Mouse (Mus musculus): Measurements from ENCODE around the gene Thpo. TPM values are rescaled to one million over a fixed set of nuclear protein-coding genes. Genes with fewer than 3 reads are reported as not detected.

Thpo gene
- polyA plus RNA-seq, 1 experiment from 2014 or later, result 0.18 TPM

DNA sequence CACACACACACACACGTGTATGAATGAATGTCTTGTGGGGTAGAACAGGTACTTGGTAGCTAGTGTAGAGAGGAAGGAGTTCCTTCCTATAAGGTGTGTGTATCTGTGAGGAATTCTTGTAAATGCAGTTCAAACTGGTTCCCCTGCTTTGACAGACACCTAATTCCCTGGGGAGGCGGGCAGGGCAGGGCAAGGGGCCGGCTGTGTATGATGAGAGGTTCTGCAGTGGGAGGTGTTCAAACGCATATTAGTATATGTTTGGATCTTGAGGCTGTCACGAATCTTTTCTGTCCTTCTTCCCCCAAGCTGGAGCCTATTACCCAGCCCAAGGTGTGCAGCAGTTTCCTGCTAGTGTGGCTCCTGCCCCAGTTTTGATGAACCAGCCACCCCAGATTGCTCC is 56.9 kb downstream of the Thpo start:
- ChIA-PET POLR2A (interaction anchor here (0.9 to 1.0 kb wide), 2 partner anchors 9 to 40 kb away, joined by 3 to 4 read pairs; partner anchors contain the start of genes Clcn2 and Polr2h), CTCF (interaction anchor here (0.8 kb wide), 1 partner anchor 8 kb away, joined by 3 read pairs; no protein-coding TSS in a partner anchor)
- DNase-seq (ENCODE audit: low read depth, low spot score) (no peak), ATAC-seq (no peak)
- TF ChIP-seq CTCF (IDR thresholded peaks at IDR 0.05), result no peak
- in situ Hi-C loops (cut with MboI; ENCODE audit: low pct_unique_long_range_greater_than_20kb), result no loop called here
- H3K27me3 ChIP-seq, result no peaks in the 10 kb centered on the region

DNA sequence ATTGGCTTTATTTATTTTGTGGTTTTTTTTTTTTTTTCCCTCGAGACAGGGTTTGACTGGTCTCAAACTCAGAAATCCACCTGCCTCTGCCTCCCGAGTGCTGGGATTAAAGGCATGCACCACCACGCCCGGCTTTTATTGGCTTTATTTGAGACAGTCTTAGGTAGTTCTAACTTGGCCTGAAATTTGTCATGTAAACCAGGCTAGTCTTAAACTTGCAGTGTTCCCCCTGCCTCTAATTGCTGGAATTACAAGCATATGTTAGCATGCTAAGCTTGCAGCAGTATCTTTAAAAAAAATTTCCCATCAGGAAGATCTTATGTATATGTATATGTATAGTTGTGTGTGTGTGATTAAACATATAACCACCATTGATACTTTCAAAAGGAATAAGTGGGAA is 57.6 kb downstream of the Thpo start:
- TF ChIP-seq CTCF (IDR thresholded peaks at IDR 0.05), result no peak
- ATAC-seq (no peak), DNase-seq (ENCODE audit: low read depth, low spot score) (no peak)
- no peaks in the 10 kb centered on the region for H3K27me3 ChIP-seq
- POLR2A ChIA-PET, result interaction anchor here (0.9 to 1.0 kb wide), 2 partner anchors 10 to 41 kb away, joined by 3 to 4 read pairs; partner anchors contain the start of genes Clcn2 and Polr2h
- in situ Hi-C loops (cut with MboI; ENCODE audit: low pct_unique_long_range_greater_than_20kb), result no loop called here
- CTCF ChIA-PET, result interaction anchor here (0.8 kb wide), 1 partner anchor 9 kb away, joined by 3 read pairs; no protein-coding TSS in a partner anchor

DNA sequence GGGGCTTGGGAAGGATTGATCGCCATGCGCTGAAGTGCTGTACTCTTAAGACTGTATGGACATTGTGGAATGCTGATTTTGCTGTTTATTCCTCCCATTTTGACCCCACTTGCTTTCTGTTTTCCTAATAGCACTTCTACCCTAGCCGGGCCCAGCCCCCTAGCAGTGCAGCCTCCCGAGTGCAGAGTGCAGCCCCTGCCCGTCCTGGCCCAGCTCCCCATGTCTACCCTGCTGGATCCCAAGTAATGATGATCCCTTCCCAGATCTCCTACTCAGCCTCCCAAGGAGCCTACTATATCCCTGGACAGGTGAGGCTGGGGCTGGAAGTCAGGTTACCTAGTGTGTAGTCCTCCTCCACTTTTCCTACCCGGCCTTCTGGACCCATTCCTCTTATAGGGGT is 59.1 kb downstream of the Thpo start:
- in situ Hi-C loops (cut with MboI; ENCODE audit: low pct_unique_long_range_greater_than_20kb), result no loop called here
- CTCF ChIA-PET, result interaction anchor here (1.7 kb wide), 1 partner anchor 42 kb away, joined by 4 read pairs; the partner anchor contains the start of genes Clcn2 and Polr2h

More for the DNA sequence above, 59.1 kb downstream of the Thpo start:
- POLR2A ChIA-PET, result no interaction called here
- no peaks in the 10 kb centered on the region for H3K27me3 ChIP-seq
- no peak for ATAC-seq
- no peak for TF ChIP-seq CTCF (IDR thresholded peaks at IDR 0.05)
- DNase-seq (ENCODE audit: low read depth, low spot score), result no peak

Other genes with a start within 250 kb of the Thpo start
- gene Eif2b5, start 235.7 kb downstream of the Thpo start, polyA plus RNA-seq (2021), result 82.8 TPM
- 52.8 TPM for gene Dvl3, start 217.5 kb downstream of the Thpo start, polyA plus RNA-seq (2021)
- 707 TPM for gene Ap2m1, start 199.0 kb downstream of the Thpo start, polyA plus RNA-seq (2021)
- 61.5 TPM for gene Abcf3, start 185.9 kb downstream of the Thpo start, polyA plus RNA-seq (2021)
- gene Vwa5b2, start 145.0 kb downstream of the Thpo start, polyA plus RNA-seq (2021), result 0.55 TPM
- 8.6 TPM for gene Eef1akmt4, start 122.9 kb downstream of the Thpo start, polyA plus RNA-seq (2021)
- 0.03 TPM for gene Gm49333, start 122.9 kb downstream of the Thpo start, polyA plus RNA-seq (2021)
- 21.5 TPM for gene Alg3, start 122.8 kb downstream of the Thpo start, polyA plus RNA-seq (2021)
- gene Camk2n2, start 113.2 kb downstream of the Thpo start, polyA plus RNA-seq (2021), result 11.5 TPM
- gene Ece2, start 104.7 kb downstream of the Thpo start, polyA plus RNA-seq (2021), result 0.12 TPM
- gene Psmd2, start 82.9 kb downstream of the Thpo start, polyA plus RNA-seq (2021), result 289 TPM
- gene Eif4g1, start 66.2 kb downstream of the Thpo start, polyA plus RNA-seq (2021), result 336 TPM
- 0.69 TPM for gene Fam131a, start 41.3 kb downstream of the Thpo start, polyA plus RNA-seq (2021)
- 38.4 TPM for gene Polr2h, start 16.8 kb downstream of the Thpo start, polyA plus RNA-seq (2021)
- gene Clcn2, start 16.8 kb downstream of the Thpo start, polyA plus RNA-seq (2021), result 14.3 TPM
- gene Chrd, start 1.4 kb downstream of the Thpo start, polyA plus RNA-seq (2021), result 1.8 TPM